Mouse (Mus musculus): ENCODE data around the gene Npm3. TPM values are rescaled to one million over a fixed set of nuclear protein-coding genes. Genes with fewer than 3 reads are reported as not detected.

The Npm3 gene
- polyA plus RNA-seq, 1 experiment from 2014 or later, result 14.7 TPM

- Histone ChIP-seq H3K9ac (peak overlapping the region; percentile 50), H3K27ac (peak overlapping the region; percentile 96; the same call in 1 of the 2 replicates), H3K27me3 (replicated peaks) (no peaks in the 10 kb centered on the region), H3K36me3 (peaks cover 6% of the 10 kb centered on the region; the same call in 1 of the 2 replicates), H3K9me3 (no peaks in the 10 kb centered on the region), H3K4me2 (replicated peaks) (peak overlapping the region; percentile 69), H3K4me3 (replicated peaks) (peak overlapping the region; percentile 100), H3K4me1 (replicated peaks) (peaks cover 20% of the 10 kb centered on the region)
- WGBS, result 29% methylated on average over 17 of the region's 17 CpGs
- ATAC-seq, result no peak; the same call in 1 of the 2 replicates
These were observed 34.7 kb upstream of the Npm3 start for GRCm38 (mm10) chr19:45783933-45784576.

GRCm38 (mm10) chr19:45783181-45783932 lies 34.0 kb upstream of the Npm3 start, which contains the start of gene Mgea5:
Mgea5 (minus strand) TSS chr19:45783837.
- WGBS, result 0% methylated on average over 57 of the region's 71 CpGs
- peak within 1 kb of the TSS; percentile 96 for H3K27ac ChIP-seq

GRCm38 (mm10) chr19:45782315-45783001 lies 33.1 kb upstream of the Npm3 start:
- peak; percentile 52 for ATAC-seq
- peak overlapping the region; percentile 100 for H3K4me3 ChIP-seq (replicated peaks)
- peaks cover 20% of the 10 kb centered on the region for H3K4me1 ChIP-seq (replicated peaks)

More at GRCm38 (mm10) chr19:45783181-45783932, 34.0 kb upstream of the Npm3 start, which contains the start of gene Mgea5:
- peak; percentile 98 for ATAC-seq
- Histone ChIP-seq H3K4me1 (replicated peaks) (peaks cover 20% of the 10 kb centered on the region), H3K4me2 (replicated peaks) (peak within 1 kb of the TSS; percentile 71), H3K36me3 (peaks cover 7% of the 10 kb centered on the region), H3K9me3 (no peaks in the 10 kb centered on the region), H3K27me3 (replicated peaks) (no peaks in the 10 kb centered on the region), H3K4me3 (replicated peaks) (peak within 1 kb of the TSS; percentile 100), H3K9ac (peak within 1 kb of the TSS; percentile 98)

GRCm38 (mm10) chr19:45781676-45782075 lies 32.3 kb upstream of the Npm3 start:
- 59% methylated on average over 8 of the region's 8 CpGs for WGBS

More at GRCm38 (mm10) chr19:45782315-45783001, 33.1 kb upstream of the Npm3 start:
- WGBS, result under 1% methylated on average over 36 of the region's 36 CpGs
- no peaks in the 10 kb centered on the region for H3K9me3 ChIP-seq
- peaks cover 12% of the 10 kb centered on the region for H3K36me3 ChIP-seq
- H3K27me3 ChIP-seq (replicated peaks), result no peaks in the 10 kb centered on the region
- peak overlapping the region; percentile 98 for H3K9ac ChIP-seq
- peak overlapping the region; percentile 71 for H3K4me2 ChIP-seq (replicated peaks)
- H3K27ac ChIP-seq, result peak overlapping the region; percentile 96

GRCm38 (mm10) chr19:45780350-45780915 lies 31.0 kb upstream of the Npm3 start:
- no peak overlapping the region for H3K27ac ChIP-seq
- H3K4me1 ChIP-seq (replicated peaks), result peaks cover 20% of the 10 kb centered on the region
- H3K9ac ChIP-seq, result no peak overlapping the region
- peak overlapping the region; percentile 71 for H3K4me2 ChIP-seq (replicated peaks)
- no peak for ATAC-seq
- no peaks in the 10 kb centered on the region for H3K27me3 ChIP-seq (replicated peaks)
- H3K9me3 ChIP-seq, result no peaks in the 10 kb centered on the region
- H3K36me3 ChIP-seq, result peaks cover 21% of the 10 kb centered on the region
- 82% methylated on average over 13 of the region's 13 CpGs for WGBS
- H3K4me3 ChIP-seq (replicated peaks), result no peak overlapping the region

More at GRCm38 (mm10) chr19:45781676-45782075, 32.3 kb upstream of the Npm3 start:
- Histone ChIP-seq H3K9me3 (no peaks in the 10 kb centered on the region), H3K9ac (no peak overlapping the region), H3K27me3 (replicated peaks) (no peaks in the 10 kb centered on the region), H3K36me3 (peaks cover 17% of the 10 kb centered on the region), H3K4me3 (replicated peaks) (no peak overlapping the region), H3K4me1 (replicated peaks) (peaks cover 20% of the 10 kb centered on the region), H3K27ac (no peak overlapping the region), H3K4me2 (replicated peaks) (peak overlapping the region; percentile 71)
- ATAC-seq, result no peak

- 91% methylated on average over 2 of the region's 2 CpGs for WGBS
- no peak overlapping the region for H3K9ac ChIP-seq
- H3K27me3 ChIP-seq (replicated peaks), result no peaks in the 10 kb centered on the region
- H3K4me2 ChIP-seq (replicated peaks), result no peak overlapping the region
- ATAC-seq, result no peak
- no peak overlapping the region for H3K27ac ChIP-seq
- no peak overlapping the region for H3K4me3 ChIP-seq (replicated peaks)
- peaks cover 49% of the 10 kb centered on the region for H3K36me3 ChIP-seq
- 0 out of 2 replicates have a peak, but pooled peaks cover 7% of the 10 kb centered on the region for H3K4me1 ChIP-seq (replicated peaks)
- no peaks in the 10 kb centered on the region for H3K9me3 ChIP-seq
These were observed 26.1 kb upstream of the Npm3 start for GRCm38 (mm10) chr19:45775486-45775885.

- WGBS, result 92% methylated on average over 5 of the region's 5 CpGs
- H3K36me3 ChIP-seq, result peaks cover 53% of the 10 kb centered on the region
- no peak overlapping the region for H3K27ac ChIP-seq
- H3K4me2 ChIP-seq (replicated peaks), result no peak overlapping the region
- no peaks in the 10 kb centered on the region for H3K27me3 ChIP-seq (replicated peaks)
- no peak for ATAC-seq
- no peak overlapping the region for H3K9ac ChIP-seq
- H3K4me3 ChIP-seq (replicated peaks), result no peak overlapping the region
- H3K9me3 ChIP-seq, result no peaks in the 10 kb centered on the region
- no peaks in the 10 kb centered on the region for H3K4me1 ChIP-seq (replicated peaks)
These were observed 22.1 kb upstream of the Npm3 start for GRCm38 (mm10) chr19:45771501-45771900.

GRCm38 (mm10) chr19:45760810-45761209 lies 11.4 kb upstream of the Npm3 start:
- 75% methylated on average over 3 of the region's 3 CpGs for WGBS
- ATAC-seq, result 0 out of 2 replicates have a peak, but pooled peaks have one; percentile 34

GRCm38 (mm10) chr19:45758671-45759070 lies 9.3 kb upstream of the Npm3 start:
- Histone ChIP-seq H3K9ac (no peak overlapping the region), H3K4me3 (replicated peaks) (no peak overlapping the region), H3K4me2 (replicated peaks) (no peak overlapping the region), H3K27me3 (replicated peaks) (no peaks in the 10 kb centered on the region), H3K9me3 (no peaks in the 10 kb centered on the region), H3K4me1 (replicated peaks) (no peaks in the 10 kb centered on the region), H3K27ac (no peak overlapping the region), H3K36me3 (peaks cover 43% of the 10 kb centered on the region)
- 89% methylated on average over 5 of the region's 5 CpGs for WGBS
- ATAC-seq, result no peak

More at GRCm38 (mm10) chr19:45760810-45761209, 11.4 kb upstream of the Npm3 start:
- H3K36me3 ChIP-seq, result peaks cover 38% of the 10 kb centered on the region
- H3K4me3 ChIP-seq (replicated peaks), result no peak overlapping the region
- H3K27ac ChIP-seq, result no peak overlapping the region
- no peaks in the 10 kb centered on the region for H3K27me3 ChIP-seq (replicated peaks)
- no peak overlapping the region for H3K4me2 ChIP-seq (replicated peaks)
- no peaks in the 10 kb centered on the region for H3K4me1 ChIP-seq (replicated peaks)
- H3K9me3 ChIP-seq, result no peaks in the 10 kb centered on the region
- H3K9ac ChIP-seq, result no peak overlapping the region

- no peak overlapping the region for H3K9ac ChIP-seq
- no peak overlapping the region for H3K4me3 ChIP-seq (replicated peaks)
- no peaks in the 10 kb centered on the region for H3K9me3 ChIP-seq
- peaks cover 37% of the 10 kb centered on the region for H3K36me3 ChIP-seq
- no peaks in the 10 kb centered on the region for H3K27me3 ChIP-seq (replicated peaks)
- no peak overlapping the region for H3K4me2 ChIP-seq (replicated peaks)
- H3K4me1 ChIP-seq (replicated peaks), result peaks cover 1% of the 10 kb centered on the region; the same call in 1 of the 2 replicates
- ATAC-seq, result no peak
- no peak overlapping the region for H3K27ac ChIP-seq
- WGBS, result 83% methylated on average over 3 of the region's 3 CpGs
These were observed 4.2 kb upstream of the Npm3 start for GRCm38 (mm10) chr19:45753551-45753950.

- Histone ChIP-seq H3K9ac (no peak overlapping the region), H3K36me3 (peaks cover 28% of the 10 kb centered on the region), H3K4me2 (replicated peaks) (no peak overlapping the region), H3K27me3 (replicated peaks) (no peaks in the 10 kb centered on the region), H3K27ac (no peak overlapping the region), H3K4me1 (replicated peaks) (peaks cover 8% of the 10 kb centered on the region), H3K4me3 (replicated peaks) (no peak overlapping the region), H3K9me3 (no peaks in the 10 kb centered on the region)
- WGBS, result 88% methylated on average over 7 of the region's 7 CpGs
- ATAC-seq, result no peak
These were observed 2.5 kb upstream of the Npm3 start for GRCm38 (mm10) chr19:45751881-45752280.

All from intestine, embryonic 15.5 days (tissue).